Mouse (Mus musculus) thymus, postnatal 10 days (tissue): ENCODE measurements at regions not wholly inside any gene's neighbourhood (a gene's known extent, or its start where the extent isn't known, plus 50 kb on each side); places are given as distances from the start of the nearest gene placed in this dataset.

Source experiments
- DNase-seq, 2 experiments: peaks; one replicate each; pipeline ENCODE4 v3.0.0; 2021; ENCODE audit warnings: low spot score in 2 of 2

GRCm38 (mm10) chr4:124542696-124543095, 67.9 kb downstream of the 3100002H09Rik start:
- no peak for DNase-seq

- DNase-seq = no peak
Observed at GRCm38 (mm10) chr4:124538471-124538870, 72.1 kb downstream of the 3100002H09Rik start.

- no peak for DNase-seq
Observed at GRCm38 (mm10) chr4:124537681-124538080, 72.9 kb downstream of the 3100002H09Rik start.

- no peak for DNase-seq
Observed at GRCm38 (mm10) chr4:124533614-124534013, 77.0 kb downstream of the 3100002H09Rik start.

- DNase-seq = no peak
Observed at GRCm38 (mm10) chr4:124530596-124530995, 80.0 kb downstream of the 3100002H09Rik start.

GRCm38 (mm10) chr4:124526822-124527221, 83.8 kb downstream of the 3100002H09Rik start:
- DNase-seq = no peak

- DNase-seq = no peak
Observed at GRCm38 (mm10) chr4:124526362-124526761, 84.2 kb downstream of the 3100002H09Rik start.

- DNase-seq = no peak
Observed at GRCm38 (mm10) chr4:124520309-124520708, 90.3 kb downstream of the 3100002H09Rik start.

GRCm38 (mm10) chr4:124511761-124512160, 98.8 kb downstream of the 3100002H09Rik start:
- no peak for DNase-seq

- DNase-seq = no peak
Observed at GRCm38 (mm10) chr4:124510816-124511215, 99.8 kb downstream of the 3100002H09Rik start.

GRCm38 (mm10) chr4:124509695-124510094, 100.9 kb downstream of the 3100002H09Rik start:
- no peak for DNase-seq

GRCm38 (mm10) chr4:124506083-124506647, 104.4 kb downstream of the 3100002H09Rik start:
- DNase-seq = no peak

GRCm38 (mm10) chr4:124501785-124502184, 108.8 kb downstream of the 3100002H09Rik start:
- DNase-seq = no peak

- DNase-seq = no peak
Observed at GRCm38 (mm10) chr4:124498043-124498442, 112.6 kb downstream of the 3100002H09Rik start.

GRCm38 (mm10) chr4:124485941-124486581, 124.5 kb downstream of the 3100002H09Rik start:
- no peak for DNase-seq

- DNase-seq = no peak
Observed at GRCm38 (mm10) chr4:124484613-124485586, 125.7 kb downstream of the 3100002H09Rik start.

GRCm38 (mm10) chr4:124477870-124478301, 132.7 kb downstream of the 3100002H09Rik start:
- DNase-seq = no peak

GRCm38 (mm10) chr4:124477359-124477868, 133.2 kb downstream of the 3100002H09Rik start:
- DNase-seq = no peak

GRCm38 (mm10) chr4:124465229-124465820, 145.3 kb downstream of the 3100002H09Rik start:
- DNase-seq = no peak

- no peak for DNase-seq
Observed at GRCm38 (mm10) chr4:124455511-124456338, 154.9 kb downstream of the 3100002H09Rik start.

GRCm38 (mm10) chr4:124451131-124451530, 159.5 kb downstream of the 3100002H09Rik start:
- DNase-seq = no peak
